Mouse (Mus musculus) kidney, postnatal 25 days (tissue): ENCODE data around the gene Rpl36a-ps1.

Experiments used
- DNase-seq, 2 experiments: peaks; one replicate each; pipeline ENCODE4 v3.0.0; 2021; ENCODE audit warnings: mixed read lengths in 2 of 2

Gene Rpl36a-ps1

DNA sequence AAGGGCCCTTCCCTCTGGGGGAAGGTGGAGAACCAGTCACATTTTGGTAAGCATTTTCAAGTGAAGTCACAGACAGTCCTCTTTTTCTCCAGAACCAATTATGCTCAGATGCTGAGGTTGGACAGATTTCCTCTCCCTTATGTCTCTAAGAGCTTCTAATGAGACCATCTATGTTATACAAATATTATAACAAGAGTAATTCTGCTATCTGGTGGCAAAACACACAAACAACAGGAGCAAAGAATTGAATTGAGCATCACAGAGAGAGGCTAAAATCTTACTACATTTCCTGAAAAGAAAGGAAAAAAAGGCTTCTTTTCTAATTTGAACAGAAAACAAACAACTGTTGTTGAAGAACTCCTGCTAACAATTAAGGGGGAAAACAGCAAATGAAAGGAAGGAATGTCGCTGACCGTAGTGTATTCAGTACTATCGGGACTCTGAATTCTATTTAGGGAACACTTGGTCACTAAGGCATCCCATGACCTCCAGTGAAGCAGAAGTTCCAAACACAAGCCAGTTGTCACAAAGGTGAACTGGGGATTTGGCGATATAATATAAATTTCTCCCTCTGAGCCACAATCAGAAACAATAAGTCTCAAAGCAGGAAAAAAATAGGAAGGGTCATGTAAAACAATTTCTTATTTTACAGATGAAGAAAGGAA, 42.4 kb downstream of the Rpl36a-ps1 start:
- no peak for DNase-seq
